Mouse (Mus musculus) Patski (cell line): ENCODE measurements around the gene Ccdc171. TPM values are rescaled to one million over a fixed set of nuclear protein-coding genes. Genes with fewer than 3 reads are reported as not detected.
"Not testable (repeated sequence)": the region's sequence is repeated elsewhere in the genome, so short reads cannot be mapped to it uniquely, and the experiment has no call there.

Source experiments
- ATAC-seq: fragments of 100-300 bp; one replicate; pipeline ENCODE4 v1.8.0; 2021
- CTCF ChIA-PET: fragments of 350-600 bp; sonication (Branson Sonifier 250); formaldehyde crosslinking; loops from one replicate; lab custom pipeline; 2022; ENCODE audit warnings: inconsistent platforms; lab: Charles Lee
- POLR2A ChIA-PET: fragments of 350-600 bp; sonication (Branson Sonifier 250); formaldehyde crosslinking; loops from one replicate; lab custom pipeline; 2022; ENCODE audit warnings: antibody characterized with exemption, inconsistent platforms; lab: Charles Lee
- DNase-seq: peaks from one replicate; pipeline ENCODE4 v3.0.0-alpha.2; 2011; ENCODE audit warnings: low read depth, low spot score
- H3K27me3 ChIP-seq: fragments of 371-371 bp; one replicate; pipeline ENCODE4 v1.5.1; 2021
- CTCF ChIP-seq: fragments of 100-300 bp; IDR thresholded peaks from one replicate; pipeline ENCODE4 v1.5.1; 2021
- in situ Hi-C: fragments of 300-500 bp; cut with MboI; formaldehyde crosslinking; loops from 3 replicates; pipeline ENCODE4 v1.11.1; 2018; ENCODE audit warnings: low pct_unique_long_range_greater_than_20kb, mixed read lengths
- polyA plus RNA-seq: library from polyadenylated mRNA; unstranded; gene quantifications from one replicate; pipeline ENCODE4 v1.2.3, GENCODE M21; 2021

Gene Ccdc171
- polyA plus RNA-seq, 1 experiment from 2014 or later, result 2.1 TPM

- POLR2A ChIA-PET, result interaction anchor here (1.0 kb wide), 1 partner anchor 16 kb away, joined by 4 read pairs; the partner anchor contains the start of gene Ccdc171
- in situ Hi-C loops, result no loop called here
- ATAC-seq (no peak), DNase-seq (no peak)
- no peaks in the 10 kb centered on the region for H3K27me3 ChIP-seq
- CTCF ChIA-PET, result no interaction called here
- TF ChIP-seq CTCF, result no peak
These were observed 15.7 kb upstream of the Ccdc171 start for GRCm38 (mm10) chr4:83509600-83509999.

GRCm38 (mm10) chr4:83511083-83511482 is 14.3 kb upstream of the Ccdc171 start:
- in situ Hi-C loops, result no loop called here
- DNase-seq (no peak), ATAC-seq (no peak)
- no peaks in the 10 kb centered on the region for H3K27me3 ChIP-seq
- no peak for TF ChIP-seq CTCF
- ChIA-PET CTCF (interaction anchor here (2.1 kb wide), 1 partner anchor 8 kb away, joined by 6 read pairs; no protein-coding TSS in a partner anchor), POLR2A (interaction anchor here (0.6 kb wide), 1 partner anchor 403 kb away, joined by 5 read pairs; no protein-coding TSS in a partner anchor)

GRCm38 (mm10) chr4:83512217-83512616 is 13.1 kb upstream of the Ccdc171 start:
- CTCF ChIA-PET, result interaction anchor here (2.1 kb wide), 1 partner anchor 9 kb away, joined by 6 read pairs; no protein-coding TSS in a partner anchor
- no peaks in the 10 kb centered on the region for H3K27me3 ChIP-seq
- DNase-seq (no peak), ATAC-seq (no peak)
- TF ChIP-seq CTCF, result no peak
- in situ Hi-C loops, result no loop called here
- POLR2A ChIA-PET, result no interaction called here

GRCm38 (mm10) chr4:83512644-83513043 is 12.7 kb upstream of the Ccdc171 start:
- no peak for TF ChIP-seq CTCF
- no peaks in the 10 kb centered on the region for H3K27me3 ChIP-seq
- DNase-seq (no peak), ATAC-seq (no peak)
- ChIA-PET CTCF (interaction anchor here (2.1 kb wide), 1 partner anchor 9 kb away, joined by 6 read pairs; no protein-coding TSS in a partner anchor), POLR2A (no interaction called here)
- in situ Hi-C loops, result no loop called here

- ChIA-PET CTCF (interaction anchor here (1.3 kb wide), 1 partner anchor 9 kb away, joined by 5 read pairs; no protein-coding TSS in a partner anchor), POLR2A (no interaction called here)
- in situ Hi-C loops, result no loop called here
- TF ChIP-seq CTCF, result no peak
- no peak for ATAC-seq
- DNase-seq, result no peak
- H3K27me3 ChIP-seq, result no peaks in the 10 kb centered on the region
These were observed 11.2 kb upstream of the Ccdc171 start for GRCm38 (mm10) chr4:83514183-83514582.

- DNase-seq (no peak), ATAC-seq (no peak)
- no peaks in the 10 kb centered on the region for H3K27me3 ChIP-seq
- in situ Hi-C loops, result no loop called here
- ChIA-PET POLR2A (no interaction called here), CTCF (interaction anchor here (1.3 kb wide), 1 partner anchor 8 kb away, joined by 5 read pairs; no protein-coding TSS in a partner anchor)
- no peak for TF ChIP-seq CTCF
These were observed 10.2 kb upstream of the Ccdc171 start for GRCm38 (mm10) chr4:83514976-83515669.

GRCm38 (mm10) chr4:83516144-83516543 is 9.2 kb upstream of the Ccdc171 start:
- POLR2A ChIA-PET, ATAC-seq, in situ Hi-C loops, H3K27me3 ChIP-seq, DNase-seq, CTCF ChIA-PET: not testable (repeated sequence)

- no peaks in the 10 kb centered on the region for H3K27me3 ChIP-seq
- in situ Hi-C loops, result no loop called here
- ChIA-PET POLR2A (no interaction called here), CTCF (interaction anchor here (1.1 kb wide), 1 partner anchor 56 kb away, joined by 3 read pairs; no protein-coding TSS in a partner anchor)
- ATAC-seq (no peak), DNase-seq (no peak)
- TF ChIP-seq CTCF, result no peak
These were observed 6.2 kb upstream of the Ccdc171 start for GRCm38 (mm10) chr4:83519148-83519547.

GRCm38 (mm10) chr4:83519807-83520206 is 5.5 kb upstream of the Ccdc171 start:
- in situ Hi-C loops, result no loop called here
- POLR2A ChIA-PET, result no interaction called here
- CTCF ChIA-PET, result interaction anchor here (1.1 kb wide), 1 partner anchor 56 kb away, joined by 3 read pairs; no protein-coding TSS in a partner anchor
- ATAC-seq, result no peak
- DNase-seq, result no peak
- no peaks in the 10 kb centered on the region for H3K27me3 ChIP-seq
- no peak for TF ChIP-seq CTCF

- no peaks in the 10 kb centered on the region for H3K27me3 ChIP-seq
- no peak for DNase-seq
- in situ Hi-C loops, result no loop called here
- ChIA-PET POLR2A (no interaction called here), CTCF (interaction anchor here (1.1 kb wide), 1 partner anchor 55 kb away, joined by 3 read pairs; no protein-coding TSS in a partner anchor)
- no peak for TF ChIP-seq CTCF
- ATAC-seq, result no peak
These were observed 5.0 kb upstream of the Ccdc171 start for GRCm38 (mm10) chr4:83520308-83520707.

GRCm38 (mm10) chr4:83522066-83522465 is 3.3 kb upstream of the Ccdc171 start:
- ChIA-PET POLR2A (no interaction called here), CTCF (interaction anchor here (1.8 kb wide), 1 partner anchor 7 kb away, joined by 5 read pairs; no protein-coding TSS in a partner anchor)
- ATAC-seq (no peak), DNase-seq (no peak)
- no peaks in the 10 kb centered on the region for H3K27me3 ChIP-seq
- no peak for TF ChIP-seq CTCF
- in situ Hi-C loops, result no loop called here
